Mouse (Mus musculus): ENCODE results near the gene Hmgb2.

- TF ChIP-seq USF1 (IDR thresholded peaks at IDR 0.05; ENCODE audit: low read depth): no peak
- no peak for TF ChIP-seq CTCF (IDR thresholded peaks at IDR 0.05; ENCODE audit: control insufficient read depth, insufficient read depth, insufficient read length)
- TF ChIP-seq MAX (IDR thresholded peaks at IDR 0.05): no peak
- TF ChIP-seq MYOG (IDR thresholded peaks at IDR 0.05; ENCODE audit: control insufficient read depth, extremely low read depth, insufficient read length): no peak
- no peak for TF ChIP-seq MYOD1 (IDR thresholded peaks at IDR 0.05; ENCODE audit: control insufficient read depth, insufficient read length, low read depth)
- TF ChIP-seq CEBPB (IDR thresholded peaks at IDR 0.05; ENCODE audit: low read depth): no peak
- TF ChIP-seq FOSL1 (IDR thresholded peaks at IDR 0.05; ENCODE audit: insufficient read depth, low read length, poor library complexity, severe bottlenecking): no peak
Observed at GRCm38 (mm10) chr8:57546401-57546800, 34.7 kb downstream of the Hmgb2 start.
